Mouse (Mus musculus) kidney, postnatal 4 days (tissue): ENCODE data around the gene Gm49378.

Source experiments
- DNase-seq, 2 experiments: peaks; one replicate each; pipeline ENCODE4 v3.0.0; 2021; ENCODE audit warnings: mixed read lengths in 2 of 2

Gm49378 gene

DNA sequence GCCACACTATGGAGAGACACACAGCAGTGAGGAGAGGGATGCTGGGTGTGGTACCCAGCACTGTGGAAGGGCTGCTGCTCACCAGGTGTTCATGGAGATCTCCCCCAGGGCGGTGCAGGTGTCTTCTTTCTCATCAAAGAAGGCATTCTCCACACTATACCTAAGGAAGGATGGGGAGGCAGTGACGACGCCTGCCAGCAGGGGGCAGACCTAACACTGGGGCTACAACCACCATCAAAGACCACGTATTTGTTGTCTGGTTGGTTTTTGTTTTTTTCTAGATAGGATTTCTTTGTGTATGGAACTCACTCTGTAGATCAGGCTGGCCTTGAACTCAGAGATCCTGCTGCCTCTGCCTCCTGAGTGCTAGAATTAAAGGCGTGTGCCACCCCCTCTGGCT is 8.4 kb downstream of the Gm49378 start:
- DNase-seq: peak; percentile 73 to 76

DNA sequence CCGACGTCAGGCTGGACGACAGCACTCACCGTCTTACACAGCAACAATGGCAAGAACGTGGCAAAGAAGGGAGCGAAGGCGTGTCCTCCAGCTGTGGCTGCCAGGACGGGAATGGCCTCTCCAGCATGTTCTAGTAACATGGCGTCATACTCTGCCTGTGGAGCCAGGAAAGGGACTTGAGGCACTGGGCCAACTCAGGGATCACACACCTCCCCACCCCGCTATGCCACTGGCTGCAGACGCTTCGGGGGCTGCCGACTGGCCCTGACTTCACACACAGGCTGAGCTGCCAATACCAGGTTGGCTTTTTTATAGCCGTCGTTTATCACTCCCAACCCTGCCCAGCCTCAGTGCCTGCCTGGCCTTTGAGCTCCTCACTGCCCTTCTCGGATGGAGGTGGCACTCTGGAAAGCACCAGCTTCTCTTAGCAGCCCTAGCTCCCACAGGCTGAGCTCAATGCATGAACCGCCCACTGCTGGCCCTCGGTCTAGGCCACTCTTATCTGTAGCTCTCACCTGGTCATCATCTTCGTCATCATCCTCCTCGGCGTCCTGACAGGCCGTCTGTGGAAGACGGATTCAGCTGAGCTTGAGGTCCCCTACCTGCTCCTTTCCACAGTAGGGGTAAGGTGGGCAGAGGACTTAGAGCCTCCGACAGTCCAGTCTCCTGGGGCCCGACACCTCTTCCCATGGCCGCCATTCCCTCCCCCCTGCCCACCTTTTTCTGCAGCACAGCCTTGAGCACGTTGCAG is 9.4 kb downstream of the Gm49378 start:
- DNase-seq: no peak

DNA sequence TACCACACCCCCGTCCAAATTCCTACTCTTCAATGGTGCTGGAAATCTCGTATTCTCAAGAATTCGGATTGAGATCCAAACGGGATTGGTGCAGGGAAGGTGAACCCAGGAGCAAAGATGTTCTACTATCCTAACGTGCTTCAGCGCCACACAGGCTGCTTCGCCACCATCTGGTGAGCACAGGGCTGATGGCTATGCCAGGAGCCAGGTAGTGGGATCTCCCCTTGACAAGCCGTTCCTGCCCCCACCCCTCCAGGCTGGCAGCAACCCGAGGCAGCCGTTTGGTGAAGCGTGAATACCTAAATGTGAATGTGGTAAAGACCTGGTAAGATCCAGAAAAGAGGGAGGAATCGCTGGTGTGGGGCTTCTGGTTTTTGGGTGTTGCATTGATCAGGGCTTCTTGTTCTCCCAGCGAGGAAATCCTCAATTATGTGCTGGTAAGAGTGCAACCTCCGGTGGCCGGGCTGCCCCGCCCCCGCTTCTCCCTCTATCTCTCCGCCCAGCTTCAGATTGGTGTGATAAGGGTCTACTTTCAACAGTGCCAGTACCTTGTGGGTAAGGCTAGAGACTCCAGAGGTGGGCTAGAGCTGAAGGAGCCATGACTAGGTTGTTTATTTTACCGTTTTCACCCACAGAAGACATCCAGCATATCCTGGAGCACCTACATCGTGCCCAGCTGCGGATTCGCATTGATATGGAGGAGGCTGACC is 19.1 kb downstream of the Gm49378 start:
- DNase-seq: peak in 1 of 2 experiments; percentile 33

DNA sequence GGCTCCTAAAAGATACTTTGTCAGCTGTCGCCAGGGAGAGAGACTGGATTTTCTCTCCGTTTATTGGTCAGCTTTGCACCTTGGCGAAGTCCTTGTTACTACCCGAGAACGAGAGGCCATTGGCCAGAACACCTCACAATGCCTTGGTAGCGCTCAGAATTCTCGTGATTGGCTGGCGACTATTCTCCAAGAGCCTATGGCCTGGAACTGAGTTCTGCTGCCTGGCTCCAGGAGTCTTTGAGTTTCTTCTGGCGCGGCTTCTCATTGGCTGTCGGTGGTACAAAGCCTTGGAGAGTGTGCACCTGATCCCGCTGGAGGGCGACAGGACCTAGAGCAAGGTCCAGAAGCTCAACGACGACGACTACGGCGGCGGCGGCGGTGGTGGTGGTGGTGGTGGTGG is 19.9 kb downstream of the Gm49378 start, which contains the start of gene Rec8:
Gene Rec8, plus strand, starts transcription at position 216 of the 400 bp plus-strand sequence.
- DNase-seq: peak; percentile 48 to 69

DNA sequence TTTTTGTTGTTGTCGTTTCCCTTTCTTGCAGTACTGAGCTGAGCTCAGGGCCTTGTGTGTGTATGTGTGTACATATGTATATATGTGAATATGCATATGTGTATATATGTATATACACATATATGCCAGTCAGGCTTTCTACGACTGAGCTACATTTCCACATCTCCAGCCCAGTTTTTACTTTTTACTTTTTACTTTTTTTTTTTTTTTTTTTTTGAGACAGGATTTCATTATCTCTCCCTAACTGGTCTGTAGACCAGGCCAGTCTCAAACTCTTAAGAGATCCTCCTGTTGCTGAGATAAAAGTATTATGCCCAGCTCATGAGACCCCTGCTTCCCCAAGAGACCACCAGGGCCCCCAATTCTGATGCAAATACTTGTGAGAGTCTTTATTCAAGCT is 20.9 kb downstream of the Gm49378 start:
- DNase-seq: no peak

DNA sequence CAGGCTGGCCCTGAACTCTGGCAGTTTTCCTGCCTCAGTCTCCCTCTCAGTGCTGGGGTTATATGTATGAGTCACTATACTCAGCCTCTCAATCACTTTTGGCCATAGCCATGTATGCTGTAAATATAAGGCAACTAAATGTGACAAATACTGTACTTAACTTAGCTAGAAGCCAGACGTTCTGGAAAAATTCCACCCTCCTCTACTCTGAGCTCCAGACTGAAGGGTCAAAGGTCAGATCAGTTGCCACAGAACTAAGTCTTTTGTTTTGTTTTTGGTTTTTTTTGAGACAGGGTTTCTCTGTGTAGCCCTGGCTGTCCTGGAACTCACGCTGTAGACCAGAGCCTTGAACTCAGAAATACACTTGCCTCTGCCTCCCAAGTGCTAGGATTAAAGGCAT is 21.8 kb downstream of the Gm49378 start:
- no peak for DNase-seq

DNA sequence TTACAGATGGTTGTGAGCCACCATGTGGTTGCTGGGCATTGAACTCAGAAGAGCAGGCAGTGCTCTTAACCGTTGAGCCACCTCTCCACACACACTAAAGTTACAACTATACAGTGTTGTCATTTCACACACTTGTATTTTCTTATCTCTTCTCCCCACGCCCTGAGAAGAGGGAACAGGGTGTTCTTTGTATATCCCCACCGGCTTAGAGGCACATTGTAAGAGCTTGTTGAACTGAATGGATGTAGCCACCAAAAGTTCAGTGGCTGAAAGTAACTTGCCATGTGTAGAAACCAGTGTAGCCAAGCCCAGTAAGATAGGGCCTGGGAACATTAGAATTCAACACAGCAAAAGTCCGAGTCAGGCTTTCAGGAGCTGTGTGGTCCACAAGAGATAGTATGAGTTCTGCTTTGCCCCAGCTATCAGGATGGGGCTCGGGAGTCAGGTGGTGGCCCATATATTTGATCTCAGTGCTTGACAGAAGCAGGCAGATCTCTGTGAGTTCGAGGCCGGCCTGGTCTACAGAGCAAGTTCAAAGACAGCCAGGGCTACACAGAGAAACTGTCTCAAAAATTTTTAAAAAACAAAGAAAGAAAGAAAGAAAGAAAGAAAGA is 23.0 kb downstream of the Gm49378 start:
- DNase-seq: no peak

DNA sequence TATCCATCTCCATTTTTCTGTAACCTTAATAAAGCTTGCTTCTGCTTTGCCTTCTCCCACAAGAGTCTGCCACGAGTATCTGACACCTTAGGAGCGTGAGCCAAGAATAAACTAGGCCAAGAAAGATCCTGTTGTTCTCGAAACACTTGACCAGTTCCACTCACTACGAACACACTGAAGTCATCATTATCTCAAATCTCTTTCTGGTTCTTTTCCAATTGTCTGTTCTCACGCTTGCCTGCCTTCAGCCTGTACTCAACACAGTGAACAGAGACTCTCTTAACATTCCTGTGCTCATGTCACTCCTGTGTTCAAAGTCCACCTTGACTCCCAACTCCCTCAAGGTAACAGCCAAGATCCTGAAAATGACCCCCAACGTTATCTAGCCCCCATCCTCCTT is 24.3 kb downstream of the Gm49378 start:
- DNase-seq: no peak

DNA sequence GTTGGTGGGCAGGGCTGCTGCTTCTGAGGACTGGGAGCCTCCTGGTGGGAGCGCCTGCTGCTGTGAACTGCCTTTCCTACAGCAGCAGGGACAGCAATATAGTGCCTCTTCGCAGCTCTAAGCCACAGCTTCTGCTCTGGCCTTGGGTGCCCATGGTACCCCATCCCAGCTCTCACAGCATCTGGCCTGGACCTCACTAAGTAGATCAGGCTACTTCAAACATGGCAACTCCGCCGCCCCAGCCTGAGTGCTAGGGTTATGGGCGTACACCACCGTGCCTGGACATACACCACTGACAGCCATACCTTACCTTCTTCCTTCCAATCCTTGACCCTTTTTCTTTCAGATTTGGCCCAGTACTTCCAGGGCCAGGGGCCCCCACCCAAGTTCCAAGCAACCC is 29.4 kb downstream of the Gm49378 start:
- no peak for DNase-seq

DNA sequence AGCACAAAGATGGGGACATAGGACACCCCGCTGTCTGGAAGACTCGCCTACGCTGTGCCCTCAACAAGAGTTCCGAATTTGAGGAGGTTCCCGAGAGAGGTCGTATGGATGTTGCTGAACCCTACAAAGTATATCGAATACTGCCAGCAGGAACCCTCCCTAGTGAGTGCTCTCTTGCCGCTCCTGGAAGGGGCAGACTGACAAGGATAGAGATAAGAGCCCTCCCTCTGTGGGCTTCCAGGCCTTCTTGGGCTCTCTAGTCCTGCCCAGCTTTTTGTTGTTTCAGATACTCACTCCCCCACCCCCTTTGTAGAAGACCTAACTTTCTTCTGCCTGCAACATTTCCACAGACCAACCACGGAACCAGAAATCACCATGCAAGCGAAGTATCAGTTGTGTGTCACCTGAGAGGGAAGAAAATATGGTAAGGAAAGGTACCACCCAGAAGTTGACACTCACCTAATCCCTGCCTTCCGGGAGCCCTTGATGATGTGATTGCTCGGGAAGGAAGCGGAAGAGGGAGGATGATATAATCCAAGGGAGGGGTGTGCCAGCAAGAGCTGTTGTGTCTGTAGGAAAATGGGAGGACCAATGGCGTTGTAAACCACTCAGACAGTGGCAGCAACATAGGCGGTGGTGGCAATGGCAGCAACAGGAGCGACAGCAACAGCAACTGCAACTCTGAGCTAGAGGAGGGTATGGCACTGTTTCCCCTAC is 31.8 kb downstream of the Gm49378 start:
- no peak for DNase-seq

DNA sequence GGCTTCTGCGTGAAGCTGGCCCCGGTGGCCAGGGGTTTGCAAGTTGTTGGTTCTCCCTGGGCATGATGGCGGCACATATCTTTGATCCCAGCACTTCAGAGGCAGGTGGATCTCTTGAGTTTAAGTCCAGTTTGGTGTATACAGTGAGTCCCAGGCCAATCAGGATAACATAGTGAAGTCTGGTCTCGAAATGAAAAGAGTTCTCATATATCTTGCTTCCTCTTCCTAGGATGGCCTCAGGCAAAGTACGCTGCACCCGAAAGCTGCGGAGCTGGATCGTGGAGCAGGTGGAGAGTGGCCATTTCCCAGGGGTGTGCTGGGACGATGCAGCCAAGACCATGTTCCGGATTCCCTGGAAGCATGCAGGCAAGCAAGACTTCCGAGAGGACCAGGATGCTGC is 32.9 kb downstream of the Gm49378 start:
- no peak for DNase-seq

DNA sequence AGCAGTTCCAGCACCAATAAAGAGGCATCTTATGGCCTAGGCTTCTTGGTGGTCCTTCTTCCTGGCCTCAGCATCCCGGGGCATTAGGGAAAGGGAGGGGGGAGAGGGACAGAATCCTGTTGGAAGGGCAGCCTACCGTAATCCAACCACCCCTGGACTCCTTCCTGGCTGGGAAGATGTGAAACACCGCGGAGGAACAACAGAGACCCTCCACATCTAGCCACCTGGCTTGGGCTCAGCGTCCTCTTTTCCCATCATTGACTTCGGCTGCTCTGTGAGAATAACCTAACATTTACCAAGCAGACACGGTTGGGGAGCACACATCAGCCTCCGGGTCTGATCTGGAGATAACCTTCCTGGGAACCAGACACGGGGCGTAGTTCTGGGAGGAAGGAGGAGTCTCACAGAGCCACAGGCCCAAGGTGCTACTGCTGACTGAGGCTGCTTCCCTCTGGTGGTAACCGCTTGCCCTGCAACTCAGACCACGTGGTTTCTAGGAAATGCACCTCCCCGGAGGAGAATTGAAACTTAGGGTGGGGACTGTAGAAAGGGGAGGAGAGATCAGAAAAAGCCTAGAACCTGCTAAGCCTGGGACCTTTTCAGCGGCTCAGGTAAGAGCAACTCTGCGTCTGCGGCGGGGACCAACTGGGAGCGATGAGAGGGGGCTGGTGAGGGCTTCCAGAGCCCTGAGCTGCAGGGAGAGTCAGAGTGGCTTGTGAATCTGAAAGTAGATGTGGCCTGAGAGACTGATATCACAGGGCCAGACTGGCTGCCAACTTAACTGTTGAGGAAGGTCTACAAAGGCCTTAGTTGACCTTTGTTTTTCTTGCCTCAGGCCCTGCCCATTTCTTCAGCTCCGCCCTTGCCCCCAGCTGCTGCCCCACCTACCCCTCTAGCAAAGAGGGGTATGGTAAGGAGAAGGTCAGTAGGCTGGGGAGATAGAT is 33.8 kb downstream of the Gm49378 start:
- peak; percentile 94 to 95 for DNase-seq

DNA sequence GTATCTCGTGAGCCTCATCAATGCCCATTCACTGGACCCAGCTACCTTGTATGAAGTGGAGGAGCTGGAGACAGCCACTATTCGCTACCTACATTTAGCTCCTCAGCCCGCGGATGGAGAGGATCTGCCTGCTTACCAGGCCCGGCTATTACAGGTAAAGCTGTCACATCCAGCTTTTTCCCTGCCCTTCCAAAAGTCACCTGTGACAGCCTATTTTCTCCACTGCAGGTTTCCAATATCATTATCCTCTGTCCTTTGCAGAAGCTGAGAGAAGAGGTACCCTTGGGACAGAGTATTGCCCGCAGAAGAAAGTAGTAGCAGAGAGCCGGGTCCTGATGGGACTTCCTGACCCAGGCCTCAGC is 34.4 kb downstream of the Gm49378 start, which contains the start of gene Irf9:
Gene Irf9, plus strand, starts transcription at position 301 of the 362 bp plus-strand sequence.
- DNase-seq: no peak

DNA sequence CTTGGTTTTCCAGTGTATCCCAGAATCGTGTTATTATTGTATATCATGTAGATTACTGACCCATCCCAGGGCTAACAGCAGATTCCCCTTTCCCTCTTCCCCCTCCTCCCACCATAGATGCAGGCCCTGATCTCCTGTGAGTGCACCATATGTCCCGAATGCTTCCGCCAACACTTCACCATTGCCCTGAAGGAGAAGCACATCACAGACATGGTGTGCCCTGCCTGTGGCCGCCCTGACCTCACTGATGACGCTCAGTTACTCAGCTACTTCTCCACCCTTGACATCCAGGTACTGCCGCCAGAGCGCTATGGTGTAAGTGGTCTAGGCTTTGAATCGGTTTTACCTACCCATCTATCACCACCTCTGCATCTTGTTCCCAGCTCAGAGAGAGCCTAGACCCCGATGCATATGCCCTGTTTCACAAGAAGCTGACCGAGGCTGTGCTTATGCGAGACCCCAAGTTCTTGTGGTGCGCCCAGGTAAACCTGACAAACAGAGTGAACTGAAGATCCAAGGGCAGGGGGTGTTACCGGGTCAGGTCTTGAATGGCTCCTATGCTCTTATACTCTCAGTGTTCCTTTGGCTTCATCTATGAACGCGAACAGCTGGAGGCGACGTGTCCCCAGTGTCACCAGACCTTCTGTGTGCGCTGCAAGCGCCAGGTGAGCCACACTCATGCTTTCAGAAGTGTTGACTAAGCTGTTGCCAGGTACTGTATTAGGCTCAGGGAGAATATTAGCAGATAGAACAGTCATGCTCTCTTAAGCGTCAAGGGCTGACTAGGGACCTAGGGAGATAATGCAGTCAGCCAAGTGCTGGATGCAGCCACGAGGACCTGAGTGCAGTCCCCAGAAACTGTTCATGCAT is 38.9 kb downstream of the Gm49378 start:
- DNase-seq: no peak

DNA sequence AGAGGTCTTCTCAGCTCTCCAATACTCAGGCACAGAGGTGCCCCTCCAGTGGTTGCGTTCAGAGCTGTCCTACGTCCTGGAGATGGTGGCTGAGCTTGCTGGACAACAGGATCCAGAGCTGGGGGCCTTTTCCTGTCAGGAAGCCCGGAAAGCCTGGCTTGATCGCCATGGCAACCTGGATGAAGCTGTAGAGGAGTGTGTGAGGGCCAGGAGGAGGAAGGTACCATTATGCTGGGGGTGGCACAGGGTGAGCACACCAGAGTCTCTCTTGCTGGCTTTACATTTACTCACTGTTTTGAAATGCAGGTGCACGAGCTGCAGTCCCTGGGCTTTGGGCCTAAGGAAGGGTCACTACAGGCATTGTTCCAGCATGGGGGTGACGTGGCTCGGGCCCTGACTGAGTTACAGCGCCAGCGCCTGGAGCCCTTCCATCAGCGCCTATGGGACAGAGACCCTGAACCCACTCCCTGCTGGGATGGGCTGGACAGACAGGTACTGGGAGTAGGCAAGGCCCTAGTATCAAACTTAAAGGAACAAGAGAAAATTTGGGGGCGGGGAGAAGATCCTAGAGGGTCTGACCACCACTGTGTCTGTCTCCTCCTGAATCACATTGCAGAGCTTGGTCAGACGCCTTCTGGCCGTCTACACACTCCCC is 41.5 kb downstream of the Gm49378 start:
- peak in 1 of 2 experiments; percentile 48 for DNase-seq

DNA sequence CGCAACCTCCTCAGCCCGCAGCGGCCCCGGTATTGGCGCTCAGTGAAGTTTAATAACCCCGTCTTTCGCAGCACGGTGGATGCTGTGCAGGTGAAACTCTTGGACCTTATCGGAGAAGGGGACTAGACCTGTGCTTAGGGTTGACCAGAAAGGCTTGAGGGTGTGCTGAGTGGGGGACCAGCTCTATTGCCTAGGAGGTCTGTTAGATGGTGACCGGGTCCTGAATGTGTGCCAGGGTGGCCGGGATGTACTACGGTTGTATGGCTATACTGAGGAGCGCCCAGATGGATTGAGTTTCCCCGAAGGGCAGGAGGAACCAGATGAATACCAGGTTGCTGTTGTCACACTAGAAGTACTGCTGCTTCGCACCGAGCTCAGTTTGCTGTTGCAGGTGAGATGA is 45.5 kb downstream of the Gm49378 start:
- peak; percentile 30 to 46 for DNase-seq

DNA sequence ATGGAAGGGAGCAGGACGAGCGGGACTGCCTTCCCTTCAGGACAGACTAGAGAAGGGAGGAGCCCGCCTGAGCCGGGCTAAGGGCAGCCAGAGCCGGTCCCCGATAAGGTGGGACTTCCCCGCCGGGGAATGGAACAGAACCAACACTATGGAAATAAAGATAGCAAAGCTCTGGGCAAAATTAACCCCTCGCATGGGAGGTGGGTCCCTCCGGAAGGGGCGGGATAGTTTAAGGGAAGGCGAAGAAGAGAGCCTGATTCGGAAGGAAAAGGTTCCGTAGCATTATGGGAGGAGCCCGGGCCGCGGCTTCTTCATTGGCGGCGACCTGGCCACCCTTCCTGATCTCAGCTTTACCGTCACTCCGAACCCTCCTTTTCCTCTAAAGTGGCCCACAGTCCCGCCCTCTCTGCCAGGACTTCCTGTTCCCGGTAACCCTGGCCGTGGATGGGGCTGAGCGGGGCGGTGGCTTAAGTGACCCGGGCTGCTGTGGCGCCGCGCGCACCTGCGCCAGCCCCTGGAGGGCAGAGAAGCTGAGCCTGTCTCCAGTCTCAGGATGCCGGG is 46.3 kb downstream of the Gm49378 start, which contains the start of gene Rnf31:
Gene Rnf31, plus strand, starts transcription at position 378 of the 561 bp plus-strand sequence.
- peak; percentile 94 to 97 for DNase-seq

DNA sequence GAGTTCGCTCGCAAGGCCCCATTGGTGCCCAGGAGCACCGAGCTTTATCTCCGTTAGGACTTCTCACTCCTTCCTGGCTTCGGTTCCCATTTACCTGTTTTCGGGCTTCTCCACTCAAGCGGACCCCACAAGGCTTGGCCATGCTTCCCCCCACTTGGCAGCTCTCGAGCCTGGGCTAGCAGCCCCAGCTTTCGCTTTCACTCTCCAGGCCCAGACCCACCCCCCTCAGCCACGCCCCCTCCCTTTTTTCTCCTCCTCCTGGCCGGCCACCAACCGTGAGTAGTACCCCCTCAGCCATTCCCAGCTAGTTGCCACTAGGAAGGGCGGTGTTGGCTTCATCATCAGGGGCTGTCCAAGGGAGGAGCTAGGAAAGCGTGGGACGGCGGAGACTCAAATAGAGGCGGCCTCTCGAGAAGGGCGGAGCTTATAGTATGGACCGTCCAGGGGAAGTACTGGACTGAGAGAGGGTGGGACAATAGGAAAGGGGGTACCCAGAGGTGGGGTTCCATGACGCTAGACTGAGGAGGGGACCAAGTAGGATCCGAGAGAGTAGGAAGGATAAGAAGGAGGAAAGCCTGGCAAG is 46.9 kb downstream of the Gm49378 start, which contains the start of gene Psme2:
Gene Psme2, minus strand, starts transcription at position 366 of the 583 bp plus-strand sequence.
- DNase-seq: peak; percentile 92 to 95

DNA sequence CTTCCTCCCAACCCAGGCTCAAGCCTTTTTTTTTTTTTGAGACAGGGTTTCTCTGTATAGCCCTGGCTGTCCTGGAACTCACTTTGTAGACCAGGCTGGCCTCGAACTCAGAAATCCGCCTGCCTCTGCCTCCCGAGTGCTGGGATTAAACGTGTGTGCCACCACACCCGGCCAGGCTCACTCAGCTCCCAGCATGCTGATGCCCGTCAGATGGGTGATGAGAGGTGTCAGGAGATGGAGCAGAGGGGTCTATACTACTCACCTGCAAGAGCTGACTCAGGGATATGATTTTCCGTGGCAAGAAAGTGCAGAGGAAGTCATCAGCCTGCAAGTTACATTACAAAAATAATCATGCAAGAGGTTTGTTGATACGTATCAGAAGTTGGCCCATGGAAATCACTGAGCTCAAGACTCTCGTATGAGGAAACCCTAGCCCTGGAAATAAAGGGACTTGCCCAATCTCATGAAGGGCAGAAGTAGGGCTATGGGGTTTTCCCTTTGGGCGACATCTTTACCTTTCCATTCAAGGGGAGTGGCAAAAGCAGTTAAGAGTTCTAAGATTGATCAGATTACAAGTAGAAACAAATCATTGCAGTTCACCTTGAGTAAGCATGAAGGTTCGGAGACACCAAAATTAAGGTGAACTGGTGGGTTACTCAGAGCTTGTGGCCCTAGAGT is 47.8 kb downstream of the Gm49378 start:
- DNase-seq: no peak
